Mouse (Mus musculus): ENCODE measurements around the gene Map3k7cl. TPM values are rescaled to one million over a fixed set of nuclear protein-coding genes. Genes with fewer than 3 reads are reported as not detected.

Gene Map3k7cl
- total RNA-seq, 2 experiments from 2014 or later = 33.0 to 37.6 TPM

- no peak for DNase-seq (ENCODE audit: low spot score in 2 of 2)
Observed at GRCm38 (mm10) chr16:87635213-87635755, 82.2 kb downstream of the Map3k7cl start.

GRCm38 (mm10) chr16:87635841-87636240, 82.7 kb downstream of the Map3k7cl start:
- peak in 1 of 2 experiments; percentile 59 for DNase-seq (ENCODE audit: low spot score in 2 of 2)

GRCm38 (mm10) chr16:87638098-87638497, 85.0 kb downstream of the Map3k7cl start:
- DNase-seq (ENCODE audit: low spot score in 2 of 2) = no peak

- DNase-seq (ENCODE audit: low spot score in 2 of 2) = no peak
Observed at GRCm38 (mm10) chr16:87642234-87642633, 89.1 kb downstream of the Map3k7cl start.

GRCm38 (mm10) chr16:87644111-87644770, 91.1 kb downstream of the Map3k7cl start:
- DNase-seq (ENCODE audit: low spot score in 2 of 2) = no peak

Other genes starting within 250 kb of the Map3k7cl start
- gene N6amt1, start 199.1 kb upstream of the Map3k7cl start, total RNA-seq (2021) = 10 to 100 TPM; 14.0 to 14.4 TPM
- 10 to 100 TPM; 28.7 to 30.4 TPM for gene Ltn1, start 120.7 kb upstream of the Map3k7cl start, total RNA-seq (2021)
- gene Rwdd2b, start 112.8 kb upstream of the Map3k7cl start, total RNA-seq (2021) = 1 to 10 TPM; 5.5 to 5.6 TPM
- 10 to 100 TPM; 30.6 to 39.7 TPM for gene Usp16, start 98.6 kb upstream of the Map3k7cl start, total RNA-seq (2021)
- 100 to 1,000 TPM; 190 to 198 TPM for gene Cct8, start 57.5 kb upstream of the Map3k7cl start, total RNA-seq (2021)
- 10 to 100 TPM; 22.7 to 24.8 TPM for gene Bach1, start 145.6 kb downstream of the Map3k7cl start, total RNA-seq (2021)